12 mouse cellular contexts compared by ENCODE assay signal in genomic region chr6:18078615-18079014, GRCm38 (mm10). TPM values are rescaled to one million over a fixed set of nuclear protein-coding genes. Genes with fewer than 3 reads are reported as not detected.
DNase-seq lines count a peak whose midpoint lies in the region; ATAC-seq lines count a peak whose summit lies in the region.
"Had no signal": no experiment of that assay in that cellular context is flagged by ENCODE, and none has a peak within 500 bp of the region (broad histone marks: within the 10 kb centered on the region; RNA-seq: fewer than 3 reads in every experiment).

No protein-coding gene starts in this region.

- 0 out of 2 replicates have a peak, but pooled peaks have one; percentile 50 for ATAC-seq in forebrain, embryonic 16.5 days
- ATAC-seq: activated CD4-positive, CD25-positive, alpha-beta regulatory T cell, adult 4 months had no signal

- H3K27me3 ChIP-seq in forebrain, embryonic 16.5 days (replicated peaks; ENCODE audit: control insufficient read depth, insufficient read depth, low read length) = no peaks in the 10 kb centered on the region
- H3K27me3 ChIP-seq: embryonic facial prominence, embryonic 15.5 days had no signal

- no peak overlapping the region for H3K27ac ChIP-seq in forebrain, embryonic 16.5 days (ENCODE audit: low read length)
- H3K27ac ChIP-seq: embryonic facial prominence, embryonic 15.5 days had no signal

- H3K4me3 ChIP-seq in forebrain, embryonic 16.5 days (replicated peaks; ENCODE audit: low read length) = no peak overlapping the region
- H3K4me3 ChIP-seq: embryonic facial prominence, embryonic 15.5 days had no signal

- DNase-seq in kidney, adult 9 months = peak; percentile 26
- no peak for DNase-seq in kidney, postnatal 4 days
- DNase-seq in A20 (ENCODE audit: low read depth, low spot score) (peak; percentile 21), NIH3T3 (ENCODE audit: low read depth) (peak; percentile 79)
- DNase-seq in adrenal gland, postnatal 10 days = no peak
- no peak for DNase-seq in adrenal gland, adult 8-10 months
- no peak for DNase-seq in right cerebral cortex, adult 2 months (ENCODE audit: low spot score in 2 of 2)

- no peak overlapping the region for H3K4me2 ChIP-seq in forebrain, embryonic 16.5 days (ENCODE audit: low read length)
- H3K4me2 ChIP-seq: embryonic facial prominence, embryonic 15.5 days had no signal

- H3K36me3 ChIP-seq in forebrain, embryonic 16.5 days (ENCODE audit: control insufficient read depth, insufficient read depth) = no peaks in the 10 kb centered on the region
- H3K36me3 ChIP-seq: embryonic facial prominence, embryonic 15.5 days had no signal

- WGBS in forebrain, embryonic 16.5 days = 29% methylated on average over 1 of the region's 1 CpGs

- no peaks in the 10 kb centered on the region for H3K9me3 ChIP-seq in forebrain, embryonic 16.5 days (ENCODE audit: control insufficient read depth, low read length)
- H3K9me3 ChIP-seq: embryonic facial prominence, embryonic 15.5 days had no signal

- no peaks in the 10 kb centered on the region for H3K4me1 ChIP-seq in forebrain, embryonic 16.5 days (replicated peaks; ENCODE audit: control insufficient read depth, insufficient read depth, low read length)
- H3K4me1 ChIP-seq: embryonic facial prominence, embryonic 15.5 days had no signal

- no peak overlapping the region for H3K9ac ChIP-seq in forebrain, embryonic 16.5 days (replicated peaks; ENCODE audit: low read depth, low read length)
- H3K9ac ChIP-seq: embryonic facial prominence, embryonic 15.5 days had no signal

RNA-seq across cellular contexts. Expression of gene Asz1, which starts 30.2 kb away (rescaled TPM):
- not detected in 2 replicates for polyA plus RNA-seq in forebrain, embryonic 16.5 days (2015; fragmentation: Nextera tagmentation; extraction: Ambion mirVana)
- not detected for total RNA-seq in adrenal gland, postnatal 10 days (2021)
- total RNA-seq in adrenal gland, adult 8-10 months (2022) = not detected
- total RNA-seq: left cerebral cortex, postnatal 36 days had no signal
- polyA plus RNA-seq: activated CD4-positive, CD25-positive, alpha-beta regulatory T cell, adult 4 months; embryonic facial prominence, embryonic 15.5 days; heart, embryonic 16.5 days had no signal

RNA-seq across cellular contexts. Expression of gene Wnt2, which starts 48.2 kb away (rescaled TPM):
- 0.17 and 0.29 TPM in 2 replicates for polyA plus RNA-seq in forebrain, embryonic 16.5 days (2015; fragmentation: Nextera tagmentation; extraction: Ambion mirVana)
- total RNA-seq in adrenal gland, postnatal 10 days (2021) = 1 to 10 TPM in 1 of 2 experiments, under 1 TPM in 1; 0.79 to 1.2 TPM
- under 1 TPM; 0.18 to 0.67 (median 0.43) TPM for total RNA-seq in adrenal gland, adult 8-10 months (2022)
- polyA plus RNA-seq: activated CD4-positive, CD25-positive, alpha-beta regulatory T cell, adult 4 months had no signal

Comparison
In these comparisons a context has a peak if more than half of its experiments do, and no peak if none do; other contexts are left out.
1. DNase-seq: peak in kidney, adult 9 months (single experiment), A20 (single experiment) and NIH3T3 (single experiment); none in kidney, postnatal 4 days (0 of 2), adrenal gland, postnatal 10 days (single experiment), adrenal gland, adult 8-10 months (single experiment) and right cerebral cortex, adult 2 months (0 of 2).